Mouse (Mus musculus) neural tube, embryonic 14.5 days (tissue): ENCODE data around the gene 2610507B11Rik. TPM values are rescaled to one million over a fixed set of nuclear protein-coding genes. Genes with fewer than 3 reads are reported as not detected.

Source experiments
- ATAC-seq: fragments of 200-750 bp; cut with Nextera tagmentation; 2 replicates; pipeline ENCODE4 v1.8.0; 2017; ENCODE audit warnings: low read depth, mild to moderate bottlenecking, moderate TSS enrichment, moderate library complexity
- H3K27ac ChIP-seq: fragments of 300-500 bp; sonication (generic); 2 replicates; pipeline ENCODE4 v1.5.1; 2014; ENCODE audit warnings: low read depth, mild to moderate bottlenecking, control low read depth, low read length, moderate library complexity, mixed read lengths
- H3K27me3 ChIP-seq: fragments of 300-500 bp; sonication (generic); 2 replicates; pipeline ENCODE4 v1.6.1; 2014; ENCODE audit warnings: low read length; ENCODE audit not compliant: control insufficient read depth, insufficient read depth
- H3K36me3 ChIP-seq: fragments of 300-500 bp; sonication (generic); 2 replicates; pipeline ENCODE4 v1.6.1; 2014; ENCODE audit warnings: low read length, mixed read lengths; ENCODE audit not compliant: control insufficient read depth, insufficient read depth
- H3K4me1 ChIP-seq: fragments of 300-500 bp; sonication (generic); 2 replicates; pipeline ENCODE4 v1.6.1; 2014; ENCODE audit warnings: low read length; ENCODE audit not compliant: control insufficient read depth, insufficient read depth
- H3K4me2 ChIP-seq: fragments of 300-500 bp; sonication (generic); 2 replicates; pipeline ENCODE4 v1.6.1; 2014; ENCODE audit warnings: mild to moderate bottlenecking, low read depth, low read length, control low read depth
- H3K4me3 ChIP-seq: fragments of 300-500 bp; sonication (generic); 2 replicates; pipeline ENCODE4 v1.5.1; 2014; ENCODE audit warnings: low read depth, low read length, control low read depth, mixed read lengths
- H3K9ac ChIP-seq: fragments of 300-500 bp; sonication (generic); replicated peaks from 2 replicates; pipeline ENCODE4 v1.6.1; 2014; ENCODE audit warnings: low read depth, mild to moderate bottlenecking, control low read depth, low read length, mixed read lengths
- H3K9me3 ChIP-seq: fragments of 300-500 bp; sonication (generic); 2 replicates; pipeline ENCODE4 v1.6.1; 2016; ENCODE audit warnings: low read length; ENCODE audit not compliant: control insufficient read depth
- WGBS: fragments of 180-500 bp; shearing (Covaris S2); extraction: QIAGEN DNeasy Blood & Tissue Kit; methylation state at CpG from one replicate; pipeline ENCODE4 v1.1.7; 2014; 5-methylcytosine and 5-hydroxymethylcytosine counted together
- polyA plus RNA-seq: library from polyadenylated mRNA; unstranded; fragments of >200 nt; fragmentation: Nextera tagmentation; extraction: Ambion mirVana; gene quantifications from 2 replicates; pipeline ENCODE4 v1.2.1, GENCODE M21; 2014

The 2610507B11Rik gene
- polyA plus RNA-seq, 1 experiment from 2014 or later = 73.7 TPM

DNA sequence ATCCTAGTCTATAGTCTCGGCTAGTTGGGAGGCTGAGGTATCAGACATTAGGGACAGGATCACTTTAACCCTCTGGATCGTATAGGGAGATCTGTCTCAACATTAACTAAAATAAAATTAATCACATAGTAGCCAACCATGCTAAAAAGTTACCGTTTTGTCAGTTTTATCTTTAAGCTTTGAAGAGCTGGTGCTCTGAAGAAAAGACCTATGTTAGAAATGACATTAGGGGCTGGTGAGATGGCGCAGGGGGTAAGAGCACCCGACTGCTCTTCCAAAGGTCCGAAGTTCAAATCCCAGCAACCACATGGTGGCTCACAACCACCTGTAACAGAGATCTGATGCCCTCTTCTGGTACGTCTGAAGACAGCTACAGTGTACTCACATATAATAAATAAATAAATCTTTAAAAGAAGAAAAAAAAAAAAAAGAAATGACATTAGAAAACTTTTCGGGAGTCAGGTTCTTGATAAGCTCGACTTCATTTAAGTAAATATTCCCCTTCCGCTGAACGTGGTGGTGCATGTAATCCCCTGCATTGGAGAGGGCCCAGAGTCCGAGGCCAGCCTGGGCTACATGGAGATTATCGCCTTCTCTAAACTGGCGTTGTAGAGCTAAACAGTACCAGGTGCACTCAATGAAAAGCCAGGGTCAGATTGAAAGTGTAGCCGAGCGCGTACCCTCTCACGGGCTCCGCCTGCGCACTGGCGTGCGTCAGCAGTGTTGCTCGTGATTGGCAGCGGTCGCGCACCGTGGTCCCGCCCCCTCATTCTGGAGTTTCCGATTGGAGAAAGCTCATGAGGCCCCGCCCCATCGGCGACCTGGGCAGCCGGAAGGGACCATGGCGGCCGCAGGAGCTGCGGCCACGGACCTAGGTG, 66.3 kb downstream of the 2610507B11Rik start, which contains the start of gene Pigs:
Pigs (plus strand) TSS at position 782 of the 878 bp plus-strand sequence.
- WGBS = 15% methylated on average over 33 of the region's 37 CpGs
- peak; percentile 95 for ATAC-seq
- Histone ChIP-seq H3K27me3 (no peaks in the 10 kb centered on the region), H3K4me3 (peak within 1 kb of the TSS; percentile 88), H3K9me3 (no peaks in the 10 kb centered on the region), H3K36me3 (no peaks in the 10 kb centered on the region), H3K4me1 (peaks cover 14% of the 10 kb centered on the region), H3K9ac (peak within 1 kb of the TSS; percentile 77), H3K4me2 (peak within 1 kb of the TSS; percentile 93), H3K27ac (no peak within 1 kb of the TSS)

DNA sequence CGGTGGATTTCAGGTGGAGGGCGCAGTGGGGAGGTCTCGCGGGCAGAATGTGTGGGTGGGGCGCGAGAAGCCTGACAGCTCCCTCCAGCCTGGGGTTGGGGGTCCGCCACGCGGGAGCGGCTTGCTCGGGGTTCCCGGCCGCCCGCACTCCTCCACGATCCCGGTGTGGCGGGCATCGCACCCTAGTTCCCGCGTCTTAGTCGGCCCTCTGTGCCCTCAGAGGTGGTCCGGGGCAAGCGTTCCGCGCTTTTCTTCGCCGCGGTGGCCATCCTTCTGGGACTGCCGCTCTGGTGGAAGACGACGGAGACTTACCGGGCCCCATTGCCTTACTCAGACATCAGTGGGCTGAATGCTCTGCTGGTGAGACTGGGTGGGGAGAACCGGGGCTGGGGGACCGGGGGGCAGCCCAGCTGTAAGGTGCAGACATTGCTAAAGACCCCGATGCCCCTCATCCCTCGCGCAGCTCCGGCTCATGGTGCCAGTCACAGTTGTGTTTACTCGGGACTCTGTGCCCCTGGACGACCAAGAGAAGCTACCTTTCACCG, 67.0 kb downstream of the 2610507B11Rik start:
- Histone ChIP-seq H3K4me3 (peak overlapping the region; percentile 88), H3K27ac (no peak overlapping the region), H3K27me3 (no peaks in the 10 kb centered on the region), H3K9me3 (no peaks in the 10 kb centered on the region), H3K9ac (peak overlapping the region; percentile 77), H3K36me3 (no peaks in the 10 kb centered on the region), H3K4me2 (peak overlapping the region; percentile 93), H3K4me1 (peaks cover 10% of the 10 kb centered on the region)
- 1% methylated on average over 40 of the region's 41 CpGs for WGBS
- peak; percentile 75 for ATAC-seq

DNA sequence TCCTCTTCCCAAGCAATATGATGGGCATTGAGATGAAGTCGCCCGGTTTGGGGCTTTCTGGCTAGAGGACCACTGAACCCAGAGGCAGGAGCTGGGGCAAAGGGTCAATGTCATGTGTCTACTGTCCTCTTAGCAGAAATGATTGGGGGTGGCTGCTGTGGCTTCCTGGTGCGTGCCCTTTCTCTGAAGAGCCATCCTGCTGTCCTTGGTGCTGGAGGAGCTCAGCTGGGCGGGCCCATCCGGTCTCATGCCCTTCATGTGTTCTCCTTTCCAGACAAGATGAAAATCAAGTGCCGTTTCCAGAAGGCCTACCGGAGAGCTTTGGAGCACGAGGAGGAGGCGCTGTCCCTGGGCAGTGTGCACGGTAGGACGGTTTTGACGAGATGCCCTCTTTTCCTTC, 71.1 kb downstream of the 2610507B11Rik start:
- Histone ChIP-seq H3K4me2 (no peak overlapping the region), H3K27ac (no peak overlapping the region), H3K4me1 (peaks cover 10% of the 10 kb centered on the region), H3K9ac (no peak overlapping the region), H3K27me3 (no peaks in the 10 kb centered on the region), H3K9me3 (no peaks in the 10 kb centered on the region), H3K4me3 (no peak overlapping the region), H3K36me3 (0 out of 2 replicates have a peak, but pooled peaks cover 11% of the 10 kb centered on the region)
- 97% methylated on average over 12 of the region's 12 CpGs for WGBS
- ATAC-seq = no peak

DNA sequence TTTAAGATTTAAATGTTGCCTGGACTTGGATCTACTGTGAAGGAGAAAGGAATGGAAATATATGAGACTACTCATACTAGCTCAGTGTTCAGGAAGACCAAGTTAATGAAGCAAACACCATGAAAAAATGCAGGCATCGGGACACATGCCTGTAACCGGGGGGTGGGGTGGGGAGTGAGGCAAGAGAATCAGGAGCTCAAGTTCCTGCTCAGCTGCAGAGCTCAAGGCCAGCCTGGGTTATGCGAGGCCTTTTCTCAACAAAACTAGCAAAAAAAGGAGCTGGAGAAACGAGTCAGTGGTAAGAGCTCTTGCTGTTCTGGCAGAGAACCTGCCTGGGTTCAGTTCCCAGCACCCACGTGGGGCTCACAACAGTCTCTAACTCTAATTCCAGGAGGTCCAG, 72.4 kb downstream of the 2610507B11Rik start:
- no peak overlapping the region for H3K9ac ChIP-seq
- WGBS = 94% methylated on average over 5 of the region's 5 CpGs
- no peaks in the 10 kb centered on the region for H3K9me3 ChIP-seq
- H3K27me3 ChIP-seq = no peaks in the 10 kb centered on the region
- ATAC-seq = no peak
- no peak overlapping the region for H3K4me2 ChIP-seq
- no peak overlapping the region for H3K27ac ChIP-seq
- H3K4me1 ChIP-seq = peaks cover 7% of the 10 kb centered on the region
- H3K36me3 ChIP-seq = peaks cover 15% of the 10 kb centered on the region
- no peak overlapping the region for H3K4me3 ChIP-seq

DNA sequence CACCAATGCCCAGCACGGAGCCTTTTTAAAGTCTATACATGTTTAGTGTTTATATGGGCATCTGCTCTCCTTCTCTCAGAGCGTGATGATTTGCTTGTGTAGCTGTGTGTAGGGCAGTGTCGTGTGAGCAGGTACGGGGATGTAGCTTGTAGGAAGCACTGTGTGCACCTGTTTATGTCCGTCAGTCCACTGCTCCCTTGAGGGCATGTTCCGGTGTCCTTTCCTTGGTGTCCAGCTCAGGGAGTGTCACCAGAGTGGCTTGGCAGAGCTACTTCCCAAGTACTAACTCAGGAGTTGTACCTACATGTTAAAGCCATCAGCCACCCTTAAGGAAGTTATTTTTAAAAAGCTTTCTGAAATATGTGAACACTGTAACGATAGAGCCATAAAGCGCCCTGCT, 75.5 kb downstream of the 2610507B11Rik start:
- Histone ChIP-seq H3K36me3 (peaks cover 27% of the 10 kb centered on the region), H3K9ac (no peak overlapping the region)
- WGBS = 95% methylated on average over 8 of the region's 8 CpGs

More for the DNA sequence above, 75.5 kb downstream of the 2610507B11Rik start:
- H3K4me1 ChIP-seq = no peaks in the 10 kb centered on the region
- H3K27me3 ChIP-seq = no peaks in the 10 kb centered on the region
- H3K27ac ChIP-seq = no peak overlapping the region
- H3K4me3 ChIP-seq = no peak overlapping the region
- no peak for ATAC-seq
- H3K4me2 ChIP-seq = no peak overlapping the region
- no peaks in the 10 kb centered on the region for H3K9me3 ChIP-seq

Other genes with a start within 250 kb of the 2610507B11Rik start
- gene Dhrs13, start 229.5 kb upstream of the 2610507B11Rik start, polyA plus RNA-seq = 55.6 and 58.6 TPM in 2 replicates
- gene Flot2, start 223.8 kb upstream of the 2610507B11Rik start, polyA plus RNA-seq = 106 and 117 TPM in 2 replicates
- 30.4 and 33.6 TPM in 2 replicates for gene Eral1, start 181.4 kb upstream of the 2610507B11Rik start, polyA plus RNA-seq
- 29.3 and 35.6 TPM in 2 replicates for gene Fam222b, start 167.1 kb upstream of the 2610507B11Rik start, polyA plus RNA-seq
- 56.5 and 77.9 TPM in 2 replicates for gene Traf4, start 96.2 kb upstream of the 2610507B11Rik start, polyA plus RNA-seq
- gene Nek8, start 85.1 kb upstream of the 2610507B11Rik start, polyA plus RNA-seq = 3.9 and 6.1 TPM in 2 replicates
- gene Tlcd1, start 85.0 kb upstream of the 2610507B11Rik start, polyA plus RNA-seq = 14.6 and 16.7 TPM in 2 replicates
- gene Rpl23a, start 78.2 kb upstream of the 2610507B11Rik start, polyA plus RNA-seq = 906 and 951 TPM in 2 replicates
- gene Rab34, start 73.3 kb upstream of the 2610507B11Rik start, polyA plus RNA-seq = 61.5 and 63.9 TPM in 2 replicates
- 2.8 and 3.5 TPM in 2 replicates for gene Proca1, start 68.4 kb upstream of the 2610507B11Rik start, polyA plus RNA-seq
- 98.1 and 107 TPM in 2 replicates for gene Sdf2, start 16.0 kb upstream of the 2610507B11Rik start, polyA plus RNA-seq
- gene Supt6, start 15.8 kb upstream of the 2610507B11Rik start, polyA plus RNA-seq = 22.3 and 32.0 TPM in 2 replicates
- gene BC030499, start 29.1 kb downstream of the 2610507B11Rik start, polyA plus RNA-seq = 0.08 and 0.30 TPM in 2 replicates
- 3.4 and 3.5 TPM in 2 replicates for gene Spag5, start 39.8 kb downstream of the 2610507B11Rik start, polyA plus RNA-seq
- 245 and 350 TPM in 2 replicates for gene Aldoc, start 61.2 kb downstream of the 2610507B11Rik start, polyA plus RNA-seq
- 71.4 and 80.0 TPM in 2 replicates for gene Pigs, start 66.7 kb downstream of the 2610507B11Rik start, polyA plus RNA-seq
- gene Unc119, start 81.7 kb downstream of the 2610507B11Rik start, polyA plus RNA-seq = 74.8 and 91.5 TPM in 2 replicates
- not detected in 2 replicates for gene Foxn1, start 124.8 kb downstream of the 2610507B11Rik start, polyA plus RNA-seq
- gene Slc13a2, start 160.5 kb downstream of the 2610507B11Rik start, polyA plus RNA-seq = not detected in 2 replicates
- gene Slc46a1, start 203.9 kb downstream of the 2610507B11Rik start, polyA plus RNA-seq = 26.1 and 27.6 TPM in 2 replicates
- 54.3 and 56.1 TPM in 2 replicates for gene Sarm1, start 236.0 kb downstream of the 2610507B11Rik start, polyA plus RNA-seq
- gene Vtn, start 237.3 kb downstream of the 2610507B11Rik start, polyA plus RNA-seq = 91.3 and 227 TPM in 2 replicates
- gene Sebox, start 241.7 kb downstream of the 2610507B11Rik start, polyA plus RNA-seq = not detected in 2 replicates